In the genomic region with DNA sequence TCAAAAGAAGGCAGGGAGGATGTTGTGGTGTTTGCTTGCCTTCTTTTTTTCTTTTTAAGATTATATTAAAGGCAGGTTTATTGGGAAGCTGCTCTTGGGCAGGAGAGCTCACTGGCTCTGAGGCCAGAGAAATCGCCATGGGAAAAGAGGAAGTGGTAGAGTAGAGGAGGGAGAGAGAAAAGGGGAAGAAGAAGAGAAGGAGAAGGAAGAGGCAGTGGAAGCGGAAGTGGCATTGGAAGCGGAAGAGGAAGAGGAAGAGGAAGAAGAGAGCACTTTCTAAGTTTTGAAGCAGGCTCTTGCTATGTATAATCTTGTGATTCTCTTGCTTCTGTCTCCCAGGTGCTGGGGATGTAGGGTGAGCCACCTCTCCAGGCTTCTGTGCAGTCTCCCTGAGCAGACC, we compare ENCODE assay signal across 27 mouse cellular contexts. TPM values are rescaled to one million over a fixed set of nuclear protein-coding genes. Genes with fewer than 3 reads are reported as not detected.
A peak's percentile ranks its signal among the peaks of the same experiment; 100 is the strongest.
DNase-seq lines count a peak whose midpoint lies in the region; ATAC-seq and TF ChIP-seq lines count a peak whose summit lies in the region.
"Had no signal": no experiment of that assay in that cellular context is flagged by ENCODE, and none has a peak within 500 bp of the region (broad histone marks: within the 10 kb centered on the region; RNA-seq: fewer than 3 reads in every experiment).

No protein-coding gene starts in this region.

- no peak for ATAC-seq in lung, postnatal 0 days
- peak; percentile 83 for ATAC-seq in granulocyte monocyte progenitor cell, adult 5-6 weeks (replicated peaks; ENCODE audit: poor library complexity, severe bottlenecking)
- peak; percentile 73 for ATAC-seq in neutrophil, adult 5-6 weeks (ENCODE audit: extremely low read depth, insufficient number of reproducible peaks, low FRiP score, poor library complexity, severe bottlenecking)
- ATAC-seq: forebrain, embryonic 15.5 days; hindbrain, postnatal 0 days; intestine, embryonic 16.5 days; midbrain, embryonic 13.5 days; Patski had no signal

- H3K36me3 ChIP-seq in lung, postnatal 0 days (ENCODE audit: insufficient read depth, low read length), result no peaks in the 10 kb centered on the region
- H3K36me3 ChIP-seq in MEL (ENCODE audit: control insufficient read depth in 1 of 2, insufficient read depth in 2 of 2, low read length in 2 of 2), result peaks cover 0 to 2% of the 10 kb centered on the region in 2 experiments; a peak in 1 of 4 replicates
- H3K36me3 ChIP-seq: embryonic facial prominence, embryonic 13.5 days; forebrain, embryonic 10.5 days; forebrain, embryonic 15.5 days; heart, embryonic 15.5 days; hindbrain, embryonic 12.5 days; midbrain, embryonic 13.5 days had no signal

- no peak overlapping the region for H3K9ac ChIP-seq in lung, postnatal 0 days (replicated peaks; ENCODE audit: low read depth)
- H3K9ac ChIP-seq in MEL (ENCODE audit: control insufficient read depth, low read depth, low read length, poor library complexity, severe bottlenecking), result no peak overlapping the region
- H3K9ac ChIP-seq: embryonic facial prominence, embryonic 13.5 days; forebrain, embryonic 15.5 days; heart, embryonic 15.5 days; hindbrain, embryonic 12.5 days; lung, embryonic 14.5 days; midbrain, embryonic 13.5 days had no signal

- H3K79me2 ChIP-seq in MEL (ENCODE audit: control insufficient read depth, insufficient read depth, low read length, poor library complexity), result no peaks in the 10 kb centered on the region

- no peak for TF ChIP-seq EP300 in lung, postnatal 0 days (IDR thresholded peaks at IDR 0.05)
- TF ChIP-seq EP300 in MEL (IDR thresholded peaks at IDR 0.05; ENCODE audit: low read depth in 1 of 2, low read length in 2 of 2), result peak in 1 of 2 experiments; percentile 53; a peak in 1 of 4 replicates

- H3K27me3 ChIP-seq in lung, postnatal 0 days (replicated peaks; ENCODE audit: insufficient read depth, low read length), result no peaks in the 10 kb centered on the region
- no peaks in the 10 kb centered on the region for H3K27me3 ChIP-seq in MEL (ENCODE audit: control insufficient read depth in 1 of 2, insufficient read depth in 2 of 2, low read length in 2 of 2)
- H3K27me3 ChIP-seq: embryonic facial prominence, embryonic 13.5 days; forebrain, embryonic 15.5 days; heart, embryonic 15.5 days; hindbrain, embryonic 12.5 days; midbrain, embryonic 13.5 days; Patski had no signal

- no peak for TF ChIP-seq CTCF in lung, postnatal 0 days (IDR thresholded peaks at IDR 0.05)
- no peak for TF ChIP-seq CTCF in MEL (IDR thresholded peaks at IDR 0.05 in 2 of 3, conservative IDR thresholded peaks at IDR 0.05 in 1 of 3; ENCODE audit: control insufficient read depth in 1 of 3, insufficient read depth in 1 of 3, low read depth in 2 of 3, low read length in 3 of 3, poor library complexity in 1 of 3, severe bottlenecking in 1 of 3)

- WGBS in lung, postnatal 0 days, result 73% methylated on average over 3 of the region's 3 CpGs

- peaks cover 4% of the 10 kb centered on the region; the same call in 1 of the 2 replicates for H3K4me1 ChIP-seq in lung, postnatal 0 days (ENCODE audit: insufficient read depth, low read depth, low read length)
- peaks cover 0 to 12% of the 10 kb centered on the region in 2 experiments; a peak in 2 of 4 replicates for H3K4me1 ChIP-seq in MEL (ENCODE audit: control insufficient read depth in 1 of 2, insufficient read depth in 2 of 2, low read length in 2 of 2)
- H3K4me1 ChIP-seq: hindbrain, embryonic 12.5 days had no signal

- no peak overlapping the region for H3K4me2 ChIP-seq in lung, postnatal 0 days (replicated peaks; ENCODE audit: low read depth, low read length)
- H3K4me2 ChIP-seq: embryonic facial prominence, embryonic 13.5 days; forebrain, embryonic 15.5 days; heart, embryonic 15.5 days; hindbrain, embryonic 12.5 days; lung, embryonic 14.5 days; midbrain, embryonic 13.5 days had no signal

- H3K27ac ChIP-seq in lung, postnatal 0 days (ENCODE audit: low read length), result no peak overlapping the region
- H3K27ac ChIP-seq in MEL (ENCODE audit: control insufficient read depth, low read depth, low read length), result no peak overlapping the region
- H3K27ac ChIP-seq: embryonic facial prominence, embryonic 13.5 days; forebrain, embryonic 10.5 days; forebrain, embryonic 15.5 days; gastrocnemius, adult 2 months; heart, embryonic 15.5 days; hindbrain, embryonic 12.5 days; hindbrain, postnatal 0 days; midbrain, embryonic 13.5 days had no signal

- DNase-seq in lung, postnatal 36 days, result peak; percentile 21
- DNase-seq in lung, postnatal 0 days (ENCODE audit: low spot score), result no peak
- DNase-seq in MEL (ENCODE audit: low read depth, low spot score), result peak; percentile 71
- DNase-seq in heart, adult 11 months, result no peak
- DNase-seq in testis, postnatal 10 days (ENCODE audit: low spot score), result no peak
- DNase-seq: adrenal gland, postnatal 14 days; cerebellum, adult 11-12 months; cerebellum, adult 9-11 months; gastrocnemius, adult 2 months; gastrocnemius, postnatal 36 days; kidney, adult 9 months; kidney, postnatal 14 days; lung, embryonic 14.5 days; right cerebral cortex, adult 18-20 months; thymus, adult 18-20 months; thymus, postnatal 25 days had no signal

- H3K9me3 ChIP-seq in lung, postnatal 0 days (ENCODE audit: low read length), result no peaks in the 10 kb centered on the region
- H3K9me3 ChIP-seq in MEL (replicated peaks; ENCODE audit: insufficient read depth, low read length), result no peaks in the 10 kb centered on the region
- H3K9me3 ChIP-seq: embryonic facial prominence, embryonic 13.5 days; forebrain, embryonic 10.5 days; forebrain, embryonic 15.5 days; heart, embryonic 15.5 days; hindbrain, embryonic 12.5 days; midbrain, embryonic 13.5 days had no signal

- TF ChIP-seq POLR2A in MEL (IDR thresholded peaks at IDR 0.05; ENCODE audit: control insufficient read depth in 1 of 2, insufficient read depth in 1 of 2, low read depth in 1 of 2, low read length in 2 of 2, poor library complexity in 1 of 2), result no peak

- no peak overlapping the region for H3K4me3 ChIP-seq in lung, postnatal 0 days (ENCODE audit: low read depth, low read length)
- no peak overlapping the region for H3K4me3 ChIP-seq in MEL (ENCODE audit: control insufficient read depth in 1 of 2, insufficient read depth in 1 of 2, low read depth in 2 of 2, low read length in 2 of 2)
- H3K4me3 ChIP-seq: embryonic facial prominence, embryonic 13.5 days; forebrain, embryonic 10.5 days; forebrain, embryonic 15.5 days; gastrocnemius, adult 2 months; heart, embryonic 15.5 days; hindbrain, embryonic 12.5 days; midbrain, embryonic 13.5 days had no signal

- no peak for TF ChIP-seq RAD21 in MEL (IDR thresholded peaks at IDR 0.05; ENCODE audit: low read depth, low read length)

TF ChIP-seq in MEL, 35 proteins besides CTCF, POLR2A, EP300 and RAD21:
- no peak for TF ChIP-seq TBP (IDR thresholded peaks at IDR 0.05; ENCODE audit: low read depth, low read length)
- no peak for TF ChIP-seq MYB (IDR thresholded peaks at IDR 0.05; ENCODE audit: low read depth, low read length)
- peak; percentile 36; the same call in 1 of the 2 replicates for TF ChIP-seq ELF1 (IDR thresholded peaks at IDR 0.05; ENCODE audit: low read depth, low read length)
- TF ChIP-seq USF2 (IDR thresholded peaks at IDR 0.05; ENCODE audit: borderline replicate concordance in 1 of 2, insufficient read depth in 1 of 2, low read depth in 1 of 2, low read length in 2 of 2), result no peak
- TF ChIP-seq NRF1 (IDR thresholded peaks at IDR 0.05; ENCODE audit: insufficient read depth, low read depth, low read length, poor library complexity, severe bottlenecking), result no peak

RNA-seq across cellular contexts. Expression of a gene that starts 32.0 kb away (rescaled TPM):
- polyA plus RNA-seq in lung, postnatal 0 days (2015; fragmentation: Nextera tagmentation; extraction: Ambion mirVana), result 11.6 and 11.8 TPM in 2 replicates
- 8.4 and 10.9 TPM in 2 replicates for total RNA-seq in MEL (2012; rRNA removed)
- 10 to 100 TPM in 1 of 2 experiments, not detected in 1; 17.3 TPM for polyA plus RNA-seq in MEL (2012; ENCODE audit: insufficient read depth in 1 of 2, insufficient read length in 2 of 2, low read depth in 1 of 2, low replicate concordance in 2 of 2, missing spikeins in 1 of 2)
- 6.2 and 6.6 TPM in 2 replicates for total RNA-seq in granulocyte monocyte progenitor cell, adult 5-6 weeks (2014; fragmentation: Nextera tagmentation)
- 3.6 and 4.4 TPM in 2 replicates for total RNA-seq in granulocyte monocyte progenitor cell, adult 5-6 weeks (2017)
- total RNA-seq in neutrophil, adult 5-6 weeks (2017), result 41.3 and 42.9 TPM in 2 replicates

RNA-seq across cellular contexts. Expression of a gene that starts 39.5 kb away (rescaled TPM):
- 296 and 298 TPM in 2 replicates for polyA plus RNA-seq in lung, postnatal 0 days (2015; fragmentation: Nextera tagmentation; extraction: Ambion mirVana)
- 121 and 141 TPM in 2 replicates for total RNA-seq in MEL (2012; rRNA removed)
- 100 to 1,000 TPM; 181 to 268 TPM for polyA plus RNA-seq in MEL (2012; ENCODE audit: insufficient read depth in 1 of 2, insufficient read length in 2 of 2, low read depth in 1 of 2, low replicate concordance in 2 of 2, missing spikeins in 1 of 2)
- 259 and 298 TPM in 2 replicates for total RNA-seq in granulocyte monocyte progenitor cell, adult 5-6 weeks (2014; fragmentation: Nextera tagmentation)
- 338 and 368 TPM in 2 replicates for total RNA-seq in granulocyte monocyte progenitor cell, adult 5-6 weeks (2017)
- 18.0 and 26.8 TPM in 2 replicates for total RNA-seq in neutrophil, adult 5-6 weeks (2017)

Comparison
In these comparisons a context has a peak if more than half of its experiments do, and no peak if none do; other contexts are left out.
1. DNase-seq: peak in lung, postnatal 36 days (single experiment) and MEL (single experiment); none in lung, postnatal 0 days (single experiment), heart, adult 11 months (single experiment) and testis, postnatal 10 days (single experiment).